Comparison of ENCODE assay signal across 8 mouse cellular contexts in genomic region chr6:121109181-121109981, GRCm38 (mm10). TPM values are rescaled to one million over a fixed set of nuclear protein-coding genes. Genes with fewer than 3 reads are reported as not detected.
A peak's percentile ranks its signal among the peaks of the same experiment; 100 is the strongest.
DNase-seq lines count a peak whose midpoint lies in the region; ATAC-seq and TF ChIP-seq lines count a peak whose summit lies in the region.

No protein-coding gene starts in this region.

- H3K4me1 ChIP-seq in embryonic facial prominence, embryonic 15.5 days = peaks cover 16% of the 10 kb centered on the region
- H3K4me1 ChIP-seq in hindbrain, embryonic 11.5 days (replicated peaks; ENCODE audit: control insufficient read depth, insufficient read depth, low read length) = peaks cover 6% of the 10 kb centered on the region
- peaks cover 14% of the 10 kb centered on the region; the same call in 1 of the 2 replicates for H3K4me1 ChIP-seq in limb, embryonic 14.5 days (ENCODE audit: control insufficient read depth, insufficient read depth, low read length)
- H3K4me1 ChIP-seq in midbrain, embryonic 15.5 days = peaks cover 48% of the 10 kb centered on the region

- TF ChIP-seq POLR2A in limb, embryonic 14.5 days (IDR thresholded peaks at IDR 0.05; ENCODE audit: borderline replicate concordance, extremely low read depth, insufficient read depth, insufficient read length) = no peak

- H3K4me3 ChIP-seq in embryonic facial prominence, embryonic 15.5 days (replicated peaks) = peak overlapping the region; percentile 99
- peak overlapping the region; percentile 58 for H3K4me3 ChIP-seq in hindbrain, embryonic 11.5 days (ENCODE audit: low read depth, low read length)
- peak overlapping the region; percentile 98 for H3K4me3 ChIP-seq in limb, embryonic 14.5 days (replicated peaks; ENCODE audit: low read length)
- H3K4me3 ChIP-seq in midbrain, embryonic 15.5 days = peak overlapping the region; percentile 93

- WGBS in embryonic facial prominence, embryonic 15.5 days = 1% methylated on average over 52 of the region's 52 CpGs
- 2% methylated on average over 46 of the region's 52 CpGs for WGBS in hindbrain, embryonic 11.5 days
- 1% methylated on average over 27 of the region's 52 CpGs for WGBS in limb, embryonic 14.5 days
- under 1% methylated on average over 41 of the region's 52 CpGs for WGBS in midbrain, embryonic 15.5 days

- H3K9ac ChIP-seq in embryonic facial prominence, embryonic 15.5 days = peak overlapping the region; percentile 93
- peak overlapping the region; percentile 75 for H3K9ac ChIP-seq in hindbrain, embryonic 11.5 days (ENCODE audit: low read depth, low read length)
- H3K9ac ChIP-seq in limb, embryonic 14.5 days (ENCODE audit: low read depth, low read length, severe bottlenecking) = peak overlapping the region; percentile 81
- peak overlapping the region; percentile 82 for H3K9ac ChIP-seq in midbrain, embryonic 15.5 days

- DNase-seq in ovary, postnatal 36 days (ENCODE audit: low spot score) = peak; percentile 52
- DNase-seq in ovary, postnatal 10 days (ENCODE audit: low spot score) = no peak
- peak; percentile 44 to 56 for DNase-seq in adrenal gland, postnatal 36 days
- peak; percentile 68 for DNase-seq in hindbrain, embryonic 11.5 days (ENCODE audit: low spot score)
- DNase-seq in limb, embryonic 14.5 days (ENCODE audit: low spot score) = peak; percentile 34
- peak; percentile 37 for DNase-seq in yolk sac, embryonic 10.5 days (ENCODE audit: low spot score)

- H3K27ac ChIP-seq in embryonic facial prominence, embryonic 15.5 days (replicated peaks) = peak overlapping the region; percentile 88
- peak overlapping the region; percentile 80 for H3K27ac ChIP-seq in hindbrain, embryonic 11.5 days (ENCODE audit: low read depth, low read length)
- peak overlapping the region; percentile 78; the same call in 1 of the 2 replicates for H3K27ac ChIP-seq in limb, embryonic 14.5 days (replicated peaks; ENCODE audit: low read depth, low read length)
- H3K27ac ChIP-seq in midbrain, embryonic 15.5 days = peak overlapping the region; percentile 97

- no peaks in the 10 kb centered on the region for H3K9me3 ChIP-seq in embryonic facial prominence, embryonic 15.5 days (replicated peaks)
- no peaks in the 10 kb centered on the region for H3K9me3 ChIP-seq in hindbrain, embryonic 11.5 days (ENCODE audit: control insufficient read depth, low read length)
- no peaks in the 10 kb centered on the region for H3K9me3 ChIP-seq in limb, embryonic 14.5 days (ENCODE audit: control insufficient read depth, low read length)
- H3K9me3 ChIP-seq in midbrain, embryonic 15.5 days = no peaks in the 10 kb centered on the region

- peak overlapping the region; percentile 93 for H3K4me2 ChIP-seq in embryonic facial prominence, embryonic 15.5 days (replicated peaks)
- peak overlapping the region; percentile 96 for H3K4me2 ChIP-seq in hindbrain, embryonic 11.5 days (replicated peaks; ENCODE audit: low read depth, low read length)
- H3K4me2 ChIP-seq in limb, embryonic 14.5 days (replicated peaks; ENCODE audit: low read depth, low read length, severe bottlenecking) = peak overlapping the region; percentile 94
- H3K4me2 ChIP-seq in midbrain, embryonic 15.5 days = peak overlapping the region; percentile 89

- H3K36me3 ChIP-seq in embryonic facial prominence, embryonic 15.5 days = no peaks in the 10 kb centered on the region
- no peaks in the 10 kb centered on the region for H3K36me3 ChIP-seq in hindbrain, embryonic 11.5 days (ENCODE audit: control insufficient read depth, insufficient read depth, low read length)
- no peaks in the 10 kb centered on the region for H3K36me3 ChIP-seq in limb, embryonic 14.5 days (ENCODE audit: control insufficient read depth, insufficient read depth, low read length)
- H3K36me3 ChIP-seq in midbrain, embryonic 15.5 days (replicated peaks) = no peaks in the 10 kb centered on the region

- no peak for ATAC-seq in embryonic facial prominence, embryonic 15.5 days (ENCODE audit: insufficient number of reproducible peaks, low FRiP score, low TSS enrichment, low read depth)
- peak; percentile 41 for ATAC-seq in hindbrain, embryonic 11.5 days (ENCODE audit: low FRiP score)
- peak; percentile 10; the same call in 1 of the 2 replicates for ATAC-seq in limb, embryonic 14.5 days (ENCODE audit: low FRiP score, low read depth)
- ATAC-seq in midbrain, embryonic 15.5 days (replicated peaks) = peak; percentile 42

- H3K27me3 ChIP-seq in embryonic facial prominence, embryonic 15.5 days = no peaks in the 10 kb centered on the region
- no peaks in the 10 kb centered on the region for H3K27me3 ChIP-seq in hindbrain, embryonic 11.5 days (ENCODE audit: control insufficient read depth, insufficient read depth, low read length)
- H3K27me3 ChIP-seq in limb, embryonic 14.5 days (ENCODE audit: control insufficient read depth, insufficient read depth, low read length) = no peaks in the 10 kb centered on the region
- H3K27me3 ChIP-seq in midbrain, embryonic 15.5 days (replicated peaks) = no peaks in the 10 kb centered on the region

RNA-seq across cellular contexts. Expression of gene Mical3, which starts 21.4 kb away (rescaled TPM):
- 10 to 100 TPM; 47.4 to 48.7 TPM for total RNA-seq in adrenal gland, postnatal 36 days (2021)
- polyA plus RNA-seq in embryonic facial prominence, embryonic 15.5 days (2015; fragmentation: Nextera tagmentation; extraction: Ambion mirVana) = 11.5 and 14.1 TPM in 2 replicates
- 17.1 and 27.4 TPM in 2 replicates for polyA plus RNA-seq in hindbrain, embryonic 11.5 days (2014; fragmentation: Nextera tagmentation; extraction: Ambion mirVana)
- polyA plus RNA-seq in limb, embryonic 14.5 days (2012; rRNA removed) = 17.3 and 17.7 TPM in 2 replicates
- polyA plus RNA-seq in limb, embryonic 14.5 days (2014; fragmentation: Nextera tagmentation; extraction: Ambion mirVana) = 13.3 and 16.3 TPM in 2 replicates
- polyA plus RNA-seq in midbrain, embryonic 15.5 days (2015; fragmentation: Nextera tagmentation; extraction: Ambion mirVana) = 43.1 and 50.0 TPM in 2 replicates
